Mouse (Mus musculus): ENCODE measurements around the gene Gle1.

- no peak for TF ChIP-seq CTCF (conservative IDR thresholded peaks at IDR 0.05; ENCODE audit: low read length)
- TF ChIP-seq POU5F1 (IDR thresholded peaks at IDR 0.05; ENCODE audit: borderline replicate concordance, low read length), result no peak
- no peak for TF ChIP-seq NANOG (IDR thresholded peaks at IDR 0.05; ENCODE audit: borderline replicate concordance, low read length)
Measured at GRCm38 (mm10) chr2:29940826-29941225, 5.6 kb downstream of the Gle1 start.
